Mouse (Mus musculus): ENCODE measurements around the gene Gm13871. TPM values are rescaled to one million over a fixed set of nuclear protein-coding genes. Genes with fewer than 3 reads are reported as not detected.
"Not testable (repeated sequence)": the region's sequence is repeated elsewhere in the genome, so short reads cannot be mapped to it uniquely, and the experiment has no call there.

Gene Gm13871
- not detected in 2 replicates for polyA plus RNA-seq (2015; fragmentation: Nextera tagmentation; extraction: Ambion mirVana)

GRCm38 (mm10) chr4:73905853-73906252 is at the start of gene Gm13871:
Gene Gm13871, minus strand, starts transcription at chr4:73905953.
- not testable (repeated sequence) for H3K27me3 ChIP-seq; H3K4me3 ChIP-seq (replicated peaks); H3K36me3 ChIP-seq; H3K4me2 ChIP-seq (replicated peaks); H3K4me1 ChIP-seq; H3K27ac ChIP-seq (replicated peaks); H3K9me3 ChIP-seq (replicated peaks); H3K9ac ChIP-seq; ATAC-seq (ENCODE audit: insufficient number of reproducible peaks, low FRiP score, low TSS enrichment, low read depth)
- no CpG with 5 or more reads among the region's 4 CpGs for WGBS

- no peak within 1 kb of the TSS for H3K9ac ChIP-seq
- H3K27me3 ChIP-seq = no peaks in the 10 kb centered on the region
- no peak within 1 kb of the TSS for H3K27ac ChIP-seq (replicated peaks)
- ATAC-seq (ENCODE audit: insufficient number of reproducible peaks, low FRiP score, low TSS enrichment, low read depth) = no peak
- H3K4me3 ChIP-seq (replicated peaks) = no peak within 1 kb of the TSS
- H3K9me3 ChIP-seq (replicated peaks) = no peaks in the 10 kb centered on the region
- no peaks in the 10 kb centered on the region for H3K4me1 ChIP-seq
- no peak within 1 kb of the TSS for H3K4me2 ChIP-seq (replicated peaks)
- H3K36me3 ChIP-seq = no peaks in the 10 kb centered on the region
- 52% methylated on average over 8 of the region's 8 CpGs for WGBS
These were observed 44.7 kb upstream of the Gm13871 start, which contains the start of gene 2310002L09Rik for GRCm38 (mm10) chr4:73950375-73950896. Gene 2310002L09Rik, minus strand, starts transcription at chr4:73950846.

GRCm38 (mm10) chr4:73920660-73921059 is 14.9 kb upstream of the Gm13871 start, which contains the start of gene Gm11756:
Gene Gm11756, minus strand, starts transcription at chr4:73920760.
- H3K9me3 ChIP-seq (replicated peaks); H3K36me3 ChIP-seq; ATAC-seq (ENCODE audit: insufficient number of reproducible peaks, low FRiP score, low TSS enrichment, low read depth); H3K27ac ChIP-seq (replicated peaks); H3K4me3 ChIP-seq (replicated peaks); H3K4me1 ChIP-seq; H3K27me3 ChIP-seq; H3K9ac ChIP-seq; H3K4me2 ChIP-seq (replicated peaks): not testable (repeated sequence)
- 83% methylated on average over 6 of the region's 6 CpGs for WGBS

- not testable (repeated sequence) for H3K27ac ChIP-seq (replicated peaks); H3K9me3 ChIP-seq (replicated peaks); ATAC-seq (ENCODE audit: insufficient number of reproducible peaks, low FRiP score, low TSS enrichment, low read depth); H3K4me1 ChIP-seq; H3K27me3 ChIP-seq; H3K4me2 ChIP-seq (replicated peaks); H3K4me3 ChIP-seq (replicated peaks); H3K9ac ChIP-seq; H3K36me3 ChIP-seq
- WGBS = no CpG with 5 or more reads among the region's 4 CpGs
These were observed 14.7 kb downstream of the Gm13871 start, which contains the start of gene Gm11757 for GRCm38 (mm10) chr4:73891012-73891411. Gene Gm11757, minus strand, starts transcription at chr4:73891112.

- H3K27me3 ChIP-seq; H3K4me1 ChIP-seq; H3K36me3 ChIP-seq; H3K9ac ChIP-seq; ATAC-seq (ENCODE audit: insufficient number of reproducible peaks, low FRiP score, low TSS enrichment, low read depth); H3K27ac ChIP-seq (replicated peaks); H3K4me2 ChIP-seq (replicated peaks); H3K9me3 ChIP-seq (replicated peaks); H3K4me3 ChIP-seq (replicated peaks): not testable (repeated sequence)
- no CpG with 5 or more reads among the region's 4 CpGs for WGBS
These were observed 29.6 kb downstream of the Gm13871 start, which contains the start of gene Gm11758 for GRCm38 (mm10) chr4:73876166-73876565. Gene Gm11758, minus strand, starts transcription at chr4:73876266.

Other genes with a start within 250 kb of the Gm13871 start
- not detected in 2 replicates for gene Gm11239, start 237.6 kb downstream of the Gm13871 start, polyA plus RNA-seq (2015; fragmentation: Nextera tagmentation; extraction: Ambion mirVana)
- not detected in 2 replicates for gene Gm428, start 222.4 kb downstream of the Gm13871 start, polyA plus RNA-seq (2015; fragmentation: Nextera tagmentation; extraction: Ambion mirVana)
- gene Rasef, start 115.0 kb downstream of the Gm13871 start, polyA plus RNA-seq (2015; fragmentation: Nextera tagmentation; extraction: Ambion mirVana) = 1.3 and 2.0 TPM in 2 replicates
- gene Gm11758, start 29.7 kb downstream of the Gm13871 start, polyA plus RNA-seq (2015; fragmentation: Nextera tagmentation; extraction: Ambion mirVana) = not detected in 2 replicates
- not detected in 2 replicates for gene Gm11757, start 14.8 kb downstream of the Gm13871 start, polyA plus RNA-seq (2015; fragmentation: Nextera tagmentation; extraction: Ambion mirVana)
- gene Gm11756, start 14.8 kb upstream of the Gm13871 start, polyA plus RNA-seq (2015; fragmentation: Nextera tagmentation; extraction: Ambion mirVana) = 0.41 and 0.50 TPM in 2 replicates
- gene 2310002L09Rik, start 44.9 kb upstream of the Gm13871 start, polyA plus RNA-seq (2015; fragmentation: Nextera tagmentation; extraction: Ambion mirVana) = 5.7 and 11.3 TPM in 2 replicates
- gene Frmd3, start 107.5 kb upstream of the Gm13871 start, polyA plus RNA-seq (2015; fragmentation: Nextera tagmentation; extraction: Ambion mirVana) = 4.4 and 5.1 TPM in 2 replicates

Measured in embryonic facial prominence, embryonic 15.5 days (tissue).